Mouse (Mus musculus): ENCODE measurements at regions not wholly inside any gene's neighbourhood (a gene's known extent, or its start where the extent isn't known, plus 50 kb on each side); places are given as distances from the start of the nearest gene placed in this dataset.

DNA sequence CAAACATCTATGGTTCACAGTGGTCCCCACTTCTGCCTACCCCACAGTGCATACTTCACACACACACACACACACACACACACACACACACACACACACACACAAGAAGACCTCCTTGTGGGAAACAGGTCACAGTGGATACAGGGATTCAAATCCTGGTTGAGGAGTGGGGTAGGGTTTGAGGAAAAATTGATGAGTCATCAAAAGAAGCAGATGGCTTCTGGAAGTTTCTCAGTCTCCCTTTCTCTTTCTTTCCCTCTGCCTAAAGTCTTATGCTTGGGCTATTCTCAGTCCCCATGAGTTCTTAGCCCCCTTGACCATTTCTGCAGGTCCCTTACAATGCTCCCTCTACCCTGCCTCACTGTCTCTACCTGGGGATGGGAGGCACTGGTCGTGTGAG lies 56.4 kb downstream of the Rassf10 start:
- H3K27ac ChIP-seq (ENCODE audit: low read length) = no peak overlapping the region
- WGBS = 86% methylated on average over 1 of the region's 1 CpGs

DNA sequence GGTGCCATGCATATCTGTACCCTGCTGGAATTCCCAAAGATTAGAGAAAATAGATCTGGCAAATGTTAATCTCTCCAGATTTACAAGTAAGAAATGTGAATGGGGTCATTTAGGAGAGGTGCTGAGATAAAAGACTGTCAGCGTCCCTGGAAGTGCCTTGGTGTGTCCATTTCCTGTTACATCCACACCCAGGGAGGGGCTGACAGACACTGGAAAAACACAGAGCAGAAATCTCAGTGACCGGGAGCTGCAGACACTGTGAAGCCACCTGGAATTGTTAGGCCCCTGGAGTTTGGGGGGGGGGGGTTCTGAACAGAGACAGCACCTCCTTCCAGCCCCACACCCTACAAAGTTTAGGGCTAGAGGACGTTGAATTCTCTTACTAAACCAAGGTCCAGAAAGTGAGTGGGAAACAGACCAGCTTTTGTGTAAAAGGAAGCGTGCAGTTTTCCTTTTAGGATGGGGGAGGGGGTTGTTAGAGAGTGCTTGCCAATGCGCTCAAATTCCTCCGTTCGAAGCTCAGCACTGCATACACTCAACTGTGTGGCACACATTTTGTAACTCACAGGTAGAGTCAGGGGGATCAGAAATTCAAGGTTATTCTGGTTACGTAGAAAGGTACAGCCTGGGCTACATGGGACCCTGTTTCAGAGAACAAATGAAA lies 63.5 kb downstream of the Rassf10 start:
- no peaks in the 10 kb centered on the region for H3K36me3 ChIP-seq (ENCODE audit: control insufficient read depth, insufficient read depth, low read length)
- ATAC-seq = no peak
- no peak overlapping the region for H3K4me2 ChIP-seq (ENCODE audit: low read length)
- no peak overlapping the region for H3K9ac ChIP-seq (ENCODE audit: low read depth, low read length)
- no peaks in the 10 kb centered on the region for H3K9me3 ChIP-seq (replicated peaks; ENCODE audit: control insufficient read depth, low read length, poor library complexity, severe bottlenecking)
- no peak overlapping the region for H3K27ac ChIP-seq (ENCODE audit: low read length)
- no peak overlapping the region for H3K4me3 ChIP-seq (ENCODE audit: low read depth, low read length)
- H3K27me3 ChIP-seq (ENCODE audit: control insufficient read depth, insufficient read depth, low read depth, low read length) = no peaks in the 10 kb centered on the region
- WGBS = 58% methylated on average over 8 of the region's 8 CpGs
- no peaks in the 10 kb centered on the region for H3K4me1 ChIP-seq (ENCODE audit: control insufficient read depth, insufficient read depth, low read length)

More for the DNA sequence above, 56.4 kb downstream of the Rassf10 start:
- H3K36me3 ChIP-seq (ENCODE audit: control insufficient read depth, insufficient read depth, low read length) = no peaks in the 10 kb centered on the region
- H3K9me3 ChIP-seq (replicated peaks; ENCODE audit: control insufficient read depth, low read length, poor library complexity, severe bottlenecking) = no peaks in the 10 kb centered on the region
- H3K4me2 ChIP-seq (ENCODE audit: low read length) = no peak overlapping the region
- no peak for ATAC-seq
- no peaks in the 10 kb centered on the region for H3K27me3 ChIP-seq (ENCODE audit: control insufficient read depth, insufficient read depth, low read depth, low read length)
- H3K4me1 ChIP-seq (ENCODE audit: control insufficient read depth, insufficient read depth, low read length) = no peaks in the 10 kb centered on the region
- no peak overlapping the region for H3K4me3 ChIP-seq (ENCODE audit: low read depth, low read length)
- H3K9ac ChIP-seq (ENCODE audit: low read depth, low read length) = no peak overlapping the region

DNA sequence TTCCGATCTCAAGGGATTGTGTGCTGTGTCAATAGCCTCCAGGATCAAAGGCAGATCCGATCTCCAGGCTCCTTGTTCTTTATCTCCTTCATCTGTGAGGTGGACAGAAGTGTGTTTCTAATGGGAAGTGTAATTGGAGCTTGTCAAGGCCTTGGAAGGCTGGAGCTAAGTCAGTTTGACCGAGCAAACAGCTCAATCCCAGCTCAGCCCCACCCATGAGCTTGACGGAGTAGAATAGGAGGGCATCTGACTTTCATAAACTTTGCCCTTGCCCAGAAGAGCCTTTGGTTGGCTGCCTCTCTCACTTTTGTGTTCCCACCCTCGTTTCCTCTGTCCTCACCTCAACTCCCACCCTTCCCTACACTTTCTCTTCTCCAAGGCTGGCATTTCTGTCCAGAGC lies 67.7 kb downstream of the Rassf10 start:
- no peak overlapping the region for H3K4me2 ChIP-seq (ENCODE audit: low read length)
- H3K27me3 ChIP-seq (ENCODE audit: control insufficient read depth, insufficient read depth, low read depth, low read length) = no peaks in the 10 kb centered on the region
- WGBS = 35% methylated on average over 5 of the region's 5 CpGs

DNA sequence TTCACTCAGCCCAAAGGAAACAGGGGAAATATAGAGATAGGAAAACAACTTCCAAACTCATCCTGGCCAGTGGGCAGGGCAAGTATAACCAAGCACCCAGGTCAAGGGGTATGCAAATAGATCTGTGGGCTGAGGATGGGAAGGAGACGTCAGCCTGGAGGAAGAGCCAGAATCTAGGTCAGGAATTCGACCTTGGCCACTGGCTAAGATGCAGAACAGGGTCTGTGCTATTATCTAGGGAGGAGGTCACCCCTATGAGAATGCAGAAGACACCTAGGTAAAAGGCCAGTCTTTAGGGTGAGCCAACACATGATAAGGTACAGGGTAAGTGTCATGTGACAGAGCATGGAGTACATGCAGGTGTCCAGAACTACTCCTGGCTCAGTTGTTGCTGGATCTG lies 68.8 kb downstream of the Rassf10 start:
- Histone ChIP-seq H3K4me3 (ENCODE audit: low read depth, low read length) (no peak overlapping the region), H3K27me3 (ENCODE audit: control insufficient read depth, insufficient read depth, low read depth, low read length) (no peaks in the 10 kb centered on the region), H3K4me2 (ENCODE audit: low read length) (no peak overlapping the region), H3K4me1 (ENCODE audit: control insufficient read depth, insufficient read depth, low read length) (no peaks in the 10 kb centered on the region), H3K36me3 (ENCODE audit: control insufficient read depth, insufficient read depth, low read length) (no peaks in the 10 kb centered on the region), H3K27ac (ENCODE audit: low read length) (no peak overlapping the region), H3K9ac (ENCODE audit: low read depth, low read length) (no peak overlapping the region), H3K9me3 (replicated peaks; ENCODE audit: control insufficient read depth, low read length, poor library complexity, severe bottlenecking) (no peaks in the 10 kb centered on the region)
- WGBS = 50% methylated on average over 2 of the region's 2 CpGs
- ATAC-seq = no peak

More for the DNA sequence above, 67.7 kb downstream of the Rassf10 start:
- Histone ChIP-seq H3K4me1 (ENCODE audit: control insufficient read depth, insufficient read depth, low read length) (no peaks in the 10 kb centered on the region), H3K9me3 (replicated peaks; ENCODE audit: control insufficient read depth, low read length, poor library complexity, severe bottlenecking) (no peaks in the 10 kb centered on the region), H3K36me3 (ENCODE audit: control insufficient read depth, insufficient read depth, low read length) (no peaks in the 10 kb centered on the region), H3K9ac (ENCODE audit: low read depth, low read length) (no peak overlapping the region), H3K4me3 (ENCODE audit: low read depth, low read length) (no peak overlapping the region), H3K27ac (ENCODE audit: low read length) (no peak overlapping the region)
- no peak for ATAC-seq

DNA sequence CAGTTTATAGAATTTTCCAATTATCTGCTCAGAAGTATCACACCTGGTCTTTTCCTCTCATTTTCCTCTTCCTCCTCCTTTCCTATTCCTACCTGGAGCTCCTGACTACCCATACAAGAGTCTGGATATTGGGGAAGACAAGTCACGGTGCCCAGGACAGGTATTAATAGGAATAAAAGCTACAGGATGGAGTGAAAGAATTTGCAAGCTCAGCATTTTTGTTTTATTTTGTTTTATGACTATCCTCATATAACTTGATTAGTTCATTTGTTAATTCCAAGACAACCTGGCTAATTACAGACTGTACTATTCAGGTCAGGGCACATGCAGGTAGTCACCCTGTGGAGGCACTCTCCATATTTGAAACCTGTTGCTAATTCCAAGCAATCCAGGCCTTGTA lies 72.0 kb downstream of the Rassf10 start:
- no peak for ATAC-seq
- 88% methylated on average over 1 of the region's 1 CpGs for whole genome bisulfite sequencing
- H3K4me2 ChIP-seq (ENCODE audit: low read length) = no peak overlapping the region
- H3K4me1 ChIP-seq (ENCODE audit: control insufficient read depth, insufficient read depth, low read length) = no peaks in the 10 kb centered on the region
- H3K4me3 ChIP-seq (ENCODE audit: low read depth, low read length) = no peak overlapping the region
- no peak overlapping the region for H3K27ac ChIP-seq (ENCODE audit: low read length)
- no peaks in the 10 kb centered on the region for H3K36me3 ChIP-seq (ENCODE audit: control insufficient read depth, insufficient read depth, low read length)
- H3K9ac ChIP-seq (ENCODE audit: low read depth, low read length) = no peak overlapping the region
- no peaks in the 10 kb centered on the region for H3K27me3 ChIP-seq (ENCODE audit: control insufficient read depth, insufficient read depth, low read depth, low read length)
- no peaks in the 10 kb centered on the region for H3K9me3 ChIP-seq (replicated peaks; ENCODE audit: control insufficient read depth, low read length, poor library complexity, severe bottlenecking)

DNA sequence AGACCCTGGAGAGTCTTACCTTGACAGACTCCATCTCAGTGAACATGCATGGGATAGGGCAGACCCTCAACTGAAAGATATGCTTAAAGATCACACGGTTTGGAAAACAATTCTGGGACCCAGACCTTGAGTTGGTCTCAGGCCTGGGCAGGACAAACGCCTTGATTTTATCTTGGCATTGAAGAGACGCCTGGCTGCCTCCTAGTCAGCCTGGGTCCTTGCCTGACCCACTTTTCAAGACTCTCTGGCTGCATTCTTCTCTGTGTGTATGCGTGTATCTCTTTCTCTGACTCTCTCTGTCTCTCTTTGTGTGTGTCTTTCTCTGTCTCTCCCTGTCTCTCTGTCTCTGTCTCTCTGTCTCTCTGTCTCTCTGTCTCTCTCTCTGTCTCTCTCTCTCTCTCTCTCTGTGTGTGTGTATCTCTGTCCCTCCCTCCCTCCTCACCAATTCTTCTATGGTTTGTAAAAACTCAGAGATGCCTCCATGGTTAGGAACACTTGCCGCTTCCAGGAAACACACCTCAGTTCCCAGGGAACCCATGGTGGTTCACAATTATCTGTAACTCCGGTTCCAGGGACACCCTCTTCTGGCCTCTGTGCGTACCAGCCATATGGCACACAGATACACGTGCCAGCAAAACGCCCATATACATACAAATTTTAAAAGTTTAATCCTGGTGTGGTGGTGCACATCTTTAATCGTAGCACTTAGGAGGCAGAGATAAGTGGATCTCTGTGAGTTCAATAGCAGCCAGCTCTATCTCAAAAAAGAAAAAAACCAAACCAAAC lies 72.7 kb downstream of the Rassf10 start:
- Histone ChIP-seq H3K4me2 (ENCODE audit: low read length) (no peak overlapping the region), H3K4me3 (ENCODE audit: low read depth, low read length) (no peak overlapping the region), H3K9ac (ENCODE audit: low read depth, low read length) (no peak overlapping the region), H3K27me3 (ENCODE audit: control insufficient read depth, insufficient read depth, low read depth, low read length) (no peaks in the 10 kb centered on the region), H3K36me3 (ENCODE audit: control insufficient read depth, insufficient read depth, low read length) (no peaks in the 10 kb centered on the region), H3K4me1 (ENCODE audit: control insufficient read depth, insufficient read depth, low read length) (no peaks in the 10 kb centered on the region), H3K27ac (ENCODE audit: low read length) (no peak overlapping the region), H3K9me3 (replicated peaks; ENCODE audit: control insufficient read depth, low read length, poor library complexity, severe bottlenecking) (no peaks in the 10 kb centered on the region)
- WGBS = 86% methylated on average over 10 of the region's 10 CpGs
- no peak for ATAC-seq

DNA sequence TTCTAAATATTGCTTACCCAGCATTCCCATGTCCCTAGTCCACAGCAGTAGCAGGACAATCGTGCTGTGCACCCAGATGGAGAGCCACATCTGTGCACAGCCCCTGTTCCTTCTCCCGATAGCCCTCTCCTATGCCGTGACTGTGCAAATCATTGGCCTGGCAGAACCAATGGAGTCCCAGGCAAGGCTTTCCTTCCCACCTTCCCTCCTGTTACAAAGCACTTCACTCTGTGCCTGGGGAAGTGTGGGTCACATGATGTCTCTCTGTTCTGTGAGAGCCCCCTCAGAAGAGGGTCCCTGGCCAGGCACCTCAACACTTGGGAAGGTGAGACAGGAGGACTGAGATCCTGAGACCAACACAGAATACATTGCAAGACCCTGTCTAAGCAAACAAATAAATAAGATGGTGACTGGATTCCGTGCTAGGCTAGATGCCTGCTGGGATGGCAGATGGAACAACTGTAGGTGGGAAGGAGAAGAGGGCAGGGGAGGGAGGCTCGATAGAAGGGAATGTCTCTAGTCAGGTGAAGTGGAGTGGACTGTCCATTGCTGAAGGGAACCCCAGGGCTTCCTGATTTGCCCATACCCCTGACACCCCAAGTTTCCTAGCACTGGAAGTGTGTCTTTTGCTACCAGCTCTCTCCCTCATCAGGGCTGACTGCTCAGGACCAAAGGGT lies 73.5 kb downstream of the Rassf10 start:
- ATAC-seq = no peak
- WGBS = 75% methylated on average over 5 of the region's 5 CpGs
- H3K4me1 ChIP-seq (ENCODE audit: control insufficient read depth, insufficient read depth, low read length) = no peaks in the 10 kb centered on the region
- H3K27ac ChIP-seq (ENCODE audit: low read length) = no peak overlapping the region
- H3K9ac ChIP-seq (ENCODE audit: low read depth, low read length) = no peak overlapping the region
- H3K9me3 ChIP-seq (replicated peaks; ENCODE audit: control insufficient read depth, low read length, poor library complexity, severe bottlenecking) = no peaks in the 10 kb centered on the region
- H3K4me2 ChIP-seq (ENCODE audit: low read length) = no peak overlapping the region
- no peaks in the 10 kb centered on the region for H3K36me3 ChIP-seq (ENCODE audit: control insufficient read depth, insufficient read depth, low read length)
- no peaks in the 10 kb centered on the region for H3K27me3 ChIP-seq (ENCODE audit: control insufficient read depth, insufficient read depth, low read depth, low read length)
- H3K4me3 ChIP-seq (ENCODE audit: low read depth, low read length) = no peak overlapping the region

DNA sequence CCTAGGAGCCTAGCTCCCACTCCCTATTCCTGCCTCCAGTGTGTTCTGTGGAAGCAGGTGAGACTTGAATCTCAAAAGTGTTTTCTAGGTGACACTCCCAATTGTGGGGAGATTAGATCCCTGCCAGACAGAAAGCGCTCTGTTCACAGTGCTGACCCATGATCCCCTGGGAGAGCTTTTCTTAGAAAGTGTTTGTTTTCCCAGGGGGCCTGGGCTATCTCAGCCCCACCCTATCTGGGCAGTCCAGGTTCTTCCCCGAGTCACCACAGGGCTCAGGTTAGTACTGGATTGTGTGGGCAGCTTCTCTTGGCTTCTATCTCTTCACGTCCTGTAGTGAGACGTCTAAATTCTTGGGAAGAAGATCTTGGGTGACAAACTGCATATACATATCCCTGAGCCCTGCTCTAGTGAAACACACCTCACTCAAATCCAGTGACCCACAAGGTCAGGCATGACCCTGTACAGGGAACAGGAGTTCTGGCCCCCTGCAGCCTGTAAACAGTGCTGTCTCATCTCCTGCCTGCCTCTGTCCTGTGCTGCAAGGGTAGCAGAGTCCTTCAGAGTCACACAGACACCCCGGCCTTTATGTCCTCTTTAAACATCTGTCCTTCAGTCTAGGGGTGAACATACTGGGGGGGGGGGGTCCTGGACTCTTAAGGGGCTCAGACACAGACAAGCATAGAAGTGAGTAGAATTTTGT lies 76.4 kb downstream of the Rassf10 start:
- WGBS = 57% methylated on average over 5 of the region's 5 CpGs
- no peaks in the 10 kb centered on the region for H3K9me3 ChIP-seq (replicated peaks; ENCODE audit: control insufficient read depth, low read length, poor library complexity, severe bottlenecking)
- no peak overlapping the region for H3K27ac ChIP-seq (ENCODE audit: low read length)
- H3K27me3 ChIP-seq (ENCODE audit: control insufficient read depth, insufficient read depth, low read depth, low read length) = no peaks in the 10 kb centered on the region
- H3K4me2 ChIP-seq (ENCODE audit: low read length) = no peak overlapping the region
- no peak for ATAC-seq
- H3K36me3 ChIP-seq (ENCODE audit: control insufficient read depth, insufficient read depth, low read length) = no peaks in the 10 kb centered on the region
- H3K4me1 ChIP-seq (ENCODE audit: control insufficient read depth, insufficient read depth, low read length) = no peaks in the 10 kb centered on the region
- no peak overlapping the region for H3K4me3 ChIP-seq (ENCODE audit: low read depth, low read length)
- H3K9ac ChIP-seq (ENCODE audit: low read depth, low read length) = no peak overlapping the region

Data from midbrain, embryonic 16.5 days (tissue).